Mouse (Mus musculus) heart, adult 2 months (tissue): ENCODE measurements around the gene Cdkl4. TPM values are rescaled to one million over a fixed set of nuclear protein-coding genes. Genes with fewer than 3 reads are reported as not detected.

Experiments used
- DNase-seq, 2 experiments: peaks; one replicate each; pipeline ENCODE4 v3.0.0; 2021
- H3K27ac ChIP-seq: fragments of 200-600 bp; 2 replicates; pipeline ENCODE4 v1.8.1; 2022
- H3K27me3 ChIP-seq: fragments of 200-500 bp; 2 replicates; pipeline ENCODE4 v1.6.1; 2012; ENCODE audit warnings: mild to moderate bottlenecking, low read length, inconsistent platforms, mixed read lengths; ENCODE audit not compliant: control insufficient read depth, insufficient read depth
- H3K36me3 ChIP-seq: fragments of 200-500 bp; 2 replicates; pipeline ENCODE4 v1.6.1; 2012; ENCODE audit warnings: low read length, inconsistent platforms; ENCODE audit not compliant: control insufficient read depth, insufficient read depth
- H3K4me1 ChIP-seq: fragments of 200-500 bp; 2 replicates; pipeline ENCODE4 v1.6.1; 2011; ENCODE audit warnings: low read length; ENCODE audit not compliant: control insufficient read depth, insufficient read depth
- H3K4me3 ChIP-seq: fragments of 200-600 bp; 2 replicates; pipeline ENCODE4 v1.8.1; 2022
- H3K79me2 ChIP-seq: fragments of 200-500 bp; replicated peaks from 2 replicates; pipeline ENCODE4 v1.6.1; 2012; ENCODE audit warnings: mild to moderate bottlenecking, inconsistent platforms, low read length, moderate library complexity, mixed read lengths; ENCODE audit not compliant: control insufficient read depth, insufficient read depth
- H3K9ac ChIP-seq: fragments of 200-500 bp; 2 replicates; pipeline ENCODE4 v1.6.1; 2012; ENCODE audit warnings: low read depth, mild to moderate bottlenecking, control low read depth, inconsistent platforms, low read length, mixed read lengths
- CTCF ChIP-seq: fragments of 200-600 bp; IDR thresholded peaks from 2 replicates; pipeline ENCODE4 v1.8.1; 2022; ENCODE audit warnings: antibody characterized with exemption, mild to moderate bottlenecking, moderate library complexity
- EP300 ChIP-seq: fragments of 200-500 bp; IDR thresholded peaks from 2 replicates; pipeline ENCODE4 v1.6.1; 2011; ENCODE audit warnings: low read depth, low read length, control low read depth; ENCODE audit not compliant: insufficient read depth
- POLR2A ChIP-seq: fragments of 200-500 bp; IDR thresholded peaks from 2 replicates; pipeline ENCODE4 v1.6.1; 2011; ENCODE audit warnings: mild to moderate bottlenecking, low read depth, low read length, control low read depth; ENCODE audit not compliant: insufficient read depth
- WGBS: fragments of 180-500 bp; shearing (Covaris S2); methylation state at CpG from one replicate; pipeline ENCODE4 v1.1.7; 2018; 5-methylcytosine and 5-hydroxymethylcytosine counted together
- intact Hi-C: fragments of 180-260 bp; cut with DNase I; formaldehyde crosslinking; loops from one replicate; pipeline ENCODE4 v1.15.1; 2025
- polyA plus RNA-seq: library from polyadenylated mRNA; depleted of rRNA; stranded (reverse); fragments of >200 nt; gene quantifications from 2 replicates; pipeline ENCODE4 v1.2.3, GENCODE M21; 2012
- total RNA-seq, 2 experiments: library from RNA; stranded (reverse); gene quantifications; 2 replicates each; pipeline ENCODE4 v1.2.3; 2021

Cdkl4 gene
- total and polyA plus RNA-seq, 3 experiments = 0.18 TPM; not detected in 1

- Histone ChIP-seq H3K9ac (no peak overlapping the region), H3K27me3 (no peaks in the 10 kb centered on the region), H3K4me1 (no peaks in the 10 kb centered on the region), H3K27ac (no peak overlapping the region), H3K36me3 (no peaks in the 10 kb centered on the region), H3K79me2 (no peaks in the 10 kb centered on the region), H3K4me3 (no peak overlapping the region)
- intact Hi-C loops = no loop called here
- no peak for TF ChIP-seq EP300
- no peak for DNase-seq
- WGBS = 39% methylated on average over 4 of the region's 4 CpGs
These were observed 67.8 kb downstream of the Cdkl4 start for GRCm38 (mm10) chr17:80509494-80510458.

- DNase-seq = no peak
- no peak for TF ChIP-seq CTCF
- no peak for TF ChIP-seq POLR2A
- no peak for TF ChIP-seq EP300
These were observed 71.8 kb downstream of the Cdkl4 start for GRCm38 (mm10) chr17:80505766-80506165.

GRCm38 (mm10) chr17:80505342-80505741 is 72.3 kb downstream of the Cdkl4 start:
- Histone ChIP-seq H3K4me1 (no peaks in the 10 kb centered on the region), H3K9ac (no peak overlapping the region), H3K27me3 (no peaks in the 10 kb centered on the region), H3K79me2 (no peaks in the 10 kb centered on the region), H3K27ac (no peak overlapping the region), H3K36me3 (no peaks in the 10 kb centered on the region), H3K4me3 (no peak overlapping the region)
- TF ChIP-seq POLR2A (no peak), EP300 (no peak), CTCF (no peak)
- 79% methylated on average over 4 of the region's 4 CpGs for WGBS
- intact Hi-C loops = no loop called here
- no peak for DNase-seq

More at GRCm38 (mm10) chr17:80505766-80506165, 71.8 kb downstream of the Cdkl4 start:
- Histone ChIP-seq H3K36me3 (no peaks in the 10 kb centered on the region), H3K9ac (no peak overlapping the region), H3K27me3 (no peaks in the 10 kb centered on the region), H3K4me1 (no peaks in the 10 kb centered on the region), H3K4me3 (no peak overlapping the region), H3K27ac (no peak overlapping the region), H3K79me2 (no peaks in the 10 kb centered on the region)
- intact Hi-C loops = no loop called here
- 46% methylated on average over 6 of the region's 6 CpGs for WGBS

GRCm38 (mm10) chr17:80501805-80502172 is 75.8 kb downstream of the Cdkl4 start:
- no peak overlapping the region for H3K9ac ChIP-seq
- 78% methylated on average over 2 of the region's 2 CpGs for WGBS
- H3K27me3 ChIP-seq = no peaks in the 10 kb centered on the region
- no peak overlapping the region for H3K4me3 ChIP-seq
- intact Hi-C loops = no loop called here
- no peaks in the 10 kb centered on the region for H3K36me3 ChIP-seq
- DNase-seq = no peak
- H3K4me1 ChIP-seq = no peaks in the 10 kb centered on the region
- TF ChIP-seq CTCF (no peak), EP300 (no peak), POLR2A (no peak)
- H3K27ac ChIP-seq = no peak overlapping the region
- no peaks in the 10 kb centered on the region for H3K79me2 ChIP-seq

GRCm38 (mm10) chr17:80501037-80501804 is 76.4 kb downstream of the Cdkl4 start:
- no peaks in the 10 kb centered on the region for H3K36me3 ChIP-seq
- no peaks in the 10 kb centered on the region for H3K27me3 ChIP-seq
- H3K4me1 ChIP-seq = no peaks in the 10 kb centered on the region
- no peak overlapping the region for H3K27ac ChIP-seq
- no peak overlapping the region for H3K9ac ChIP-seq
- TF ChIP-seq CTCF (no peak), POLR2A (no peak), EP300 (no peak)
- 67% methylated on average over 5 of the region's 5 CpGs for WGBS
- no peaks in the 10 kb centered on the region for H3K79me2 ChIP-seq
- no peak overlapping the region for H3K4me3 ChIP-seq
- intact Hi-C loops = no loop called here
- DNase-seq = no peak

- H3K4me1 ChIP-seq = no peaks in the 10 kb centered on the region
- H3K27ac ChIP-seq = no peak overlapping the region
- no peak overlapping the region for H3K4me3 ChIP-seq
- 74% methylated on average over 4 of the region's 4 CpGs for WGBS
- no peaks in the 10 kb centered on the region for H3K79me2 ChIP-seq
- intact Hi-C loops = no loop called here
- no peaks in the 10 kb centered on the region for H3K27me3 ChIP-seq
- TF ChIP-seq POLR2A = no peak
- no peak for TF ChIP-seq CTCF
- TF ChIP-seq EP300 = no peak
- H3K9ac ChIP-seq = no peak overlapping the region
- DNase-seq = no peak
- H3K36me3 ChIP-seq = no peaks in the 10 kb centered on the region
These were observed 77.6 kb downstream of the Cdkl4 start for GRCm38 (mm10) chr17:80500025-80500424.
